Mouse (Mus musculus) ovary, postnatal 10 days (tissue): ENCODE measurements around the gene Usp39.

Source experiments
- DNase-seq: peaks from one replicate; pipeline ENCODE4 v3.0.0; 2022; ENCODE audit warnings: low spot score

Usp39 gene

GRCm38 (mm10) chr6:72345074-72345567 is at the start of gene Usp39:
Usp39 (minus strand) TSS chr6:72345184.
- peak; percentile 81 for DNase-seq

DNA sequence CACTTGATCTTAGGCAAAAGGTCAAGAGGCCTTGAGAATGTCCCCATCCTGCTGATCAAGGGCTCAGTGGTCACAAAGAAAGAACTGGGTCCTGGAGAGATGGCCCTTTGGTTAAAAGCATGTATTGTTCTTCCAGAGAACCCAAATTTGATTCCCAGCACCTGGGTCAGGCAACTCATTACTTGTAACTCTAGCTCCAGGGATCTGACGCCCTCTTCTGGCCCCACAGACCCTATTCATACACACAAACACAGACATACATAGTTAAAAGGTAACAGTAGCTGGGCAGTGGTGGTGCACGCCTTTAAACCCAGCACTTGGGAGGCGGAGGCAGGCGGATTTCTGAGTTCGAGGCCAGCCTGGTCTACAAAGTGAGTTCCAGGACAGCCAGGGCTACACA is 47.4 kb upstream of the Usp39 start:
- no peak for DNase-seq

GRCm38 (mm10) chr6:72390795-72391521 is 46.0 kb upstream of the Usp39 start:
- peak; percentile 42 for DNase-seq

GRCm38 (mm10) chr6:72389941-72390771 is 45.2 kb upstream of the Usp39 start, which contains the start of gene Vamp8:
Vamp8 (minus strand) TSS chr6:72390703.
- peak; percentile 77 for DNase-seq

GRCm38 (mm10) chr6:72389471-72389940 is 44.5 kb upstream of the Usp39 start:
- DNase-seq = peak; percentile 39

- no peak for DNase-seq
These were observed 43.9 kb upstream of the Usp39 start for GRCm38 (mm10) chr6:72388791-72389329.

DNA sequence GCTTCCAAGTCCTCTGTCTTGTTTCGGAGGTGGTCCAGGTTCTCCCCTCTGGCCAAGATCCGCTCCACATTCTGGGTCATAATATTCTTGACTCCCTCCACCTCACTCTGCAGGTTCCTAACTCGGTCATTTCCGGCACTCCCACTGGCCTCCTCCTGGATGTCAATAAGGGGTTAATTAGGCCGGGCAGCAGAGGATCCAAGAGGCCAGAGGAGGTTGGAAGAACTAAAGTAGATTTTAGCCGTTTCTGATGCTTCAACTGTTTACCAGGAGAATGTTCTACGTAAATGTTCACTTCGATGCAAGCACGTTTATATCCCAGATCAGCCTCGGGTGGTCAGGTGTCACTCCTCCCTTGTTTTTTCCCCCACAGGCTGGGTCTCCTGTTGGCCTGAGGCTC is 43.3 kb upstream of the Usp39 start:
- no peak for DNase-seq

GRCm38 (mm10) chr6:72387816-72388215 is 42.8 kb upstream of the Usp39 start:
- DNase-seq = no peak

DNA sequence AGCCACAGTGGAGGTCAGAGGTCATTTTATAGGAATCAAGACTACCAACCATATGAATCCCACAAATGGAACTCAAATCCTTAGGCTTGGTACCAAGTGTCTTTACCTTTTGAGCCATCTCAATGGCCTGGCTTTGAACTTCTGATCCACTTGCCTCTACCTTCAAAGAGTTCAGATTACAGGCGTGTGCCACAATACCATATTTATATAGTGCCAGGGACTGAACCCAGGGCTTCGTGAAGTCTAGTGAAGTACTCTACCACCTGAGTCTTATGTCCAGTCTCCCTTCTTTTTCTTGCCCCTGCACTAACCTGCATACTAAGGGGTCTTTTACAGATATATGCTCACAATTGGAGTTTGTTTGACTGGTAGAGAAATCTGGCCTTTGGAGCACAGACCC is 41.6 kb upstream of the Usp39 start:
- no peak for DNase-seq

GRCm38 (mm10) chr6:72385258-72385657 is 40.3 kb upstream of the Usp39 start:
- no peak for DNase-seq

DNA sequence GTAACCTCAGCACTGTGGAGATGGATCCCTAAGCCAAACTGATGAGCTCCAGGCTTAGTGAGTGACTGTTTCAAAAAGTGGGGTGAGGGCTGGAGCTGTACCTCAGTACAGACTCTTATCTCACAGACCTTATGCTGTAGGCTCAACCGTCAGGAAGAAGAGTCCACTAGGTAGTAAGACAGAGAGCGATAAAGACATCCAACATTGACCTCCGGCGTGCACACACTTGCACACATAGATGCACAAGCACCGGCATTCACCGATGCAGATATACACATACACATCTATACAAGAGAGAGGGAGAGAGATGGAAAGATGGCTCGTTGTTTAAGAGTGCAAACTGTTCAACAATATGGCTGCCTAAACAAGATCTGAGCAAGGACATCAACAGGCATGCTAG is 39.0 kb upstream of the Usp39 start:
- no peak for DNase-seq

GRCm38 (mm10) chr6:72383142-72383820 is 38.3 kb upstream of the Usp39 start:
- no peak for DNase-seq

DNA sequence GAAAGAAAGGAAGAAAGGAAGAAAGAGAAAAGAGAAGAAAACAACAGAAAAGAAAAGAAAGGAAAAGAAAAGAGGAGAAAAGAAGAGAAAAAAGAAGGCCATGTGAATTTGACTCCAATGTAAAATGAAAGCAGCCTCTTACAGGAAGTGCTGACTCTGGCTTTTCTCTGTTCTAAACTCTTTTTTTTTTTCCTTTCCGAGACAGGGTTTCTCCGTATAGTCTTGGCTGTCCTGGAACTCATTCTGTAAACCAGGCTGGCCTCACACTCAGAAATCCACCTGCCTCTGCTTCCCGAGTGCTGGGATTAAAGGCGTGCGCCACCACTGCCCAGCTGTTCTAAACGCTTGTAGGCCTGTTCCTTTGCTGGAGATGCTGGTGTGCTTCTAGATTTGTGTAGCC is 37.5 kb upstream of the Usp39 start:
- DNase-seq = no peak

DNA sequence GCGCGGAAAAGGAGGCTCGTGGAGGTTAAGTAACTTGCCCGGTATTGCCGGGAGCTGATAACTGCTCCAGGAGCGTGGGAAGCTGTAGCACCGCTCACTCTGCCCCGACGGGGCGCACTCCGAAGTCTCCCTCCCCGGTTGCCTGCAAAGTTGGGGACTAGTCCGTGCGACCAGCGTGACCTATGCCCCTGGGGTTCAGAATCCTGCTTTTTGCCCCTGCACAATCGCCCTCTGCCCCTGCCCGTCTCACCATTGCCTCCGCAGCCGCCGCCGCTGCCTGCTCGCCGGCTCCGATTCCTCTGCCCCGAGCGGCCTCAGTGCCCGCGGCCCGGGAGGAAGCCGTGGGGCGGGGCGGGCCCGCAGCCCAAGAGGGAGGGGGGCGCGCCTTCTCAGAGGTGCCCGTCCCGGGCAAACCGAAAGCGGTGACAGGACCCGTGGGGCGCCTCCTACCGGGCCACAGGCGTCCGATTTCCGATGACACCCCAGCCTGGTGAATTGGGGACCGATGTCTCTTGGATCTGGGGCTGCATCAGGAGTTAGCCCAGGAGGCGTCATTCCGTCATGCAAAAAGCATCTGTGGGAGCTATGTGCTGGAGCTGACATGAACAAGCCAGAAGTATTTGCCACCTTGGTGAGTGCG is 35.3 kb upstream of the Usp39 start, which contains the start of gene Vamp5:
Gene Vamp5 (minus strand): TSS at position 338 of the 640 bp plus-strand sequence.
- DNase-seq = peak; percentile 48

DNA sequence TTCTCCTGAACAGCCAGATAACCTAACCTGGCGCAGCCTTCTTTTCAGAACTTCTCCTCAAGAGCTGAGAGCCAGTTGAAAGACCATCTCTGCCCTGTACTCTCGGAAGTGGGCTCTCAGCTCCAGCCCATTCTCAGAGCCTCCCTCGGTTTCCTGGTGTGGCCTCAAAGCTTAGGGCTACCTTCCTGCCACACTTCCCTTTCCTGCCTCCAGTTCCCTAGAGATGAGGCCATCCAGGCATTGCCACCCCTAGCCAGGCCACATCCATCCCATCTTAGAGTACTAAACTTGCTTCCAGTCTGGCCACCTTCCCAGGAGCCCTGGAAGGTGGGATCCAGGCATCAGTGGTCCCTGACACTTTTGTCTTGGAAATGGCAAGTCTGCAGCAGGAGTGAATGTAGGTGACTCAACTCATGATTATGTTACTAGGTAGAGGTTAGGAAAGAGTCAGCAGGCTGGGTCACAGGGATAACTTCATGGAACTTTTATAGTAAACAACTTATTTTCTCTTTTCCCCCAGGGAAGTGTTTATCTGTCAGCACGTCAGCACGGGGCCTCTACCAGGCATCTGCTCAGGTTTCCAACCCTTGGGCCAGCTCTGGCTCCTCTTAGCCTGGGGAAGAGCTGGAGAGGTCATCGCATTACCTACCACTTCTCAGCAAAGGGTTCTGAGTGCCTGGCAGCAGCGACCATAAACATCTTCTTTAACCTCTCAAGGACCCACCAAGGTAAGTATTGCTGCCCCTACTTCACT is 34.6 kb upstream of the Usp39 start:
- no peak for DNase-seq

DNA sequence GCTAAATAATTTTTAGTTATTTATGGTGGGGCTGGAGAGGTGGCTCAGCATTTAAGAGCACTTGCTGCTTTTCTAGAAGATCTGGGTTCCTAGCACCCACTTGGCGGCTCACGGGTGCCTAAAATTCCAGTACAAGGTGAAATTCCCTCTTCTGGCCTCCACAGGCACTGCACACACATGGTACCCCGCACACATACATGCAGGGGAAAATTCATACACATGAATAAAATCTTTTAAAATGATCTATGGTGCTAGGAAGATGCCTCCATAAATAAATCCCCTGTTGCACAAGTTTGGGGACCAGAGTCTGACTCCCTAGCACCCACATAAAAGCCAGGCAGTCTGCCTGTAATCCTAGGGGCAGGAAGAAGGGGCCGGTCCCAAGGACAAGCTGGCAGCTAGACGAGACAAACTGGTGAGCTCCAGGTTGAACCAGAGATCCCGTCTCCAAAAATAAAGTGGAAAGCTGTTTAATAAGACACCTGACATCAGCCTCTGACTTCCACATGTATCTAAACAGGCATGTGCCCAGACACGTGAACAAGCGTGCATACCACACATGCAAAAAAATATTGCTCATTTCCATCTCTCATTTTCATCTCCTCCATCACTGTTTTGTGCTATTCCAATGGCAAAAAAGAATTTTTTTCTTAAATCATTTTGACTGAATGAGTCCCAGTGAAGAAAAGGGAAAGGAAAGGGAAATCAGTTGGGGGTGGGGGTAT is 33.7 kb upstream of the Usp39 start:
- no peak for DNase-seq

DNA sequence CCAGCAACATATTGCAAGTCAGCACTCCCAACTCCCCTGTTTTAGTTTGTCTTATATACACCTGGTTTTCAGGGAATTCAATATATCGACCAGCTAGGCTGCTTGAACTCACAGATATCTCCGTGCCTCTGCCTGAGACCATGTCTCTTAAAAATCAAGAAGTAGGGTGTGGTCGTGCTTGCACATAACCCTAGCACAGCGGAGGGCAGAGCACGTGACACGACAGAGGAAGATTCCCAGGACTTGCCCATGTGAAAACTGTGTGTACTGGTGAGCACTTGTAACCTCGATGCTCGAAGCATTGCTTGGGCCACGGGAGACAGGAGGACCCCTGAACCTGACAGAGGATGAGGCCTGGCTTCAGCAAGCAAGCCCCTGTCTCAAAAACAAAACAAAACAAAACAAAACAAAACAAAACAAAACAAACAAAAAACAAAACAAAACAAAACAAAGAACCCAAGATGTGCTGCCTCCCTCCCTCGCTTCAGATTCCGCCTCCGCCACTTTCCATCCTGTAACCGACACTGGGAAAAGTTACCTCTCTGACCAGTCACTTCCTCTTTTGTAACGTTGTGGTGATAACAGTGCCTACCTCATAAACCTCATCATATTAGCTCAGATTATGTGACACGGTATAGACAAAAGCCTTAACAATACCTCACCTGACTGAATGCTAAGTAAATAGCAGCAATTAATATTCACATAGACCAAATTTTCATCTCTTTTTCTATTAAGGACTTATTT is 30.0 kb upstream of the Usp39 start:
- DNase-seq = no peak

GRCm38 (mm10) chr6:72374206-72374605 is 29.2 kb upstream of the Usp39 start:
- no peak for DNase-seq

GRCm38 (mm10) chr6:72373184-72373583 is 28.2 kb upstream of the Usp39 start:
- DNase-seq = no peak
